Mouse (Mus musculus) layer of hippocampus, adult 18-20 months (tissue): ENCODE data around the gene Ube2l6. TPM values are rescaled to one million over a fixed set of nuclear protein-coding genes. Genes with fewer than 3 reads are reported as not detected.
"Not testable (repeated sequence)": the region's sequence is repeated elsewhere in the genome, so short reads cannot be mapped to it uniquely, and the experiment has no call there.

Experiments used
- DNase-seq, 2 experiments: peaks; one replicate each; pipeline ENCODE4 v3.0.0; 2022; ENCODE audit warnings: low spot score in 2 of 2
- total RNA-seq, 2 experiments: library from RNA; stranded (reverse); gene quantifications; 2 replicates each; pipeline ENCODE4 v1.2.3; 2021

Gene Ube2l6
- total RNA-seq, 2 experiments from 2014 or later, result 4.8 to 5.9 TPM

DNA sequence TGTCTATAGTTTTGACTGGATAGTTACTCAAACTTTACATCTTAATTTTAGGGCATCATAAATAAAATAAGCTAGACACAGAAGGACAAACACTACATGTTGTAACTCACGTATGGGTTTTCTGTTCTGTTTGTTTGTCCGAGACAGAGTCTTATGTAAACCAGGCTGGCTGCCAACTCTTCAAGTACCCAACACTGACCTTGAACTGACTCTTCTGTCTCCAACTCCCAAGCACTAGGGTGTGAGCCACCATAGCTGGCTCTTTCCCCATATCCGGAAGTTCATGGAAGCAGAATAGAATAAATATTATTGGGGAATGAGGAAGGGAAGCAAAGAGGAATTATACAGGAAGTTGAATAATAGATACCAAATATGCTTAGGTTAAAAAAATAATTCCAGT is 6.1 kb upstream of the Ube2l6 start:
- no peak for DNase-seq

DNA sequence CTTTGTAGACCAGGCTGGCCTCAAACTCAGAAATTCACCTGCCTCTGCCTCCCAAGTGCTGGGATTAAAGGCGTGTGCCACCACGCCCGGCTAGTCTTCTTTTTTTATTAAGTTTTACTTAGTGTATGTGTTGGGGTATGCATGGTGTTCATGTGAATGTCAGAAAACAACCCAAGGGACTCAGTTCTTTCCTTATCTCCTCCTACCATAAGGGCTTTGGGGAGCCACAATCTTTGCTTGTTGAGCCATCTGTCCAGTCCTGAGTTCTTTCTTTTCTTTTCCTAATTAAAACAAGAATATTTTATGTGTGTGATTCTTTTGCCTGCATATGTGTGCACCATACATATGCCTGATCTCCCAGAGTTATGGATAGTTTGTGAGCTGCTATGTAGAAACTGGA is 5.5 kb upstream of the Ube2l6 start:
- no peak for DNase-seq

GRCm38 (mm10) chr2:84793871-84794270 is 4.8 kb upstream of the Ube2l6 start:
- DNase-seq, result no peak

GRCm38 (mm10) chr2:84797833-84798492 is 665 bp upstream of the Ube2l6 start:
- DNase-seq, result peak; percentile 73 to 94

- DNase-seq, result peak; percentile 51 to 85
These were observed 473 bp downstream of the Ube2l6 start for GRCm38 (mm10) chr2:84799041-84799561.

DNA sequence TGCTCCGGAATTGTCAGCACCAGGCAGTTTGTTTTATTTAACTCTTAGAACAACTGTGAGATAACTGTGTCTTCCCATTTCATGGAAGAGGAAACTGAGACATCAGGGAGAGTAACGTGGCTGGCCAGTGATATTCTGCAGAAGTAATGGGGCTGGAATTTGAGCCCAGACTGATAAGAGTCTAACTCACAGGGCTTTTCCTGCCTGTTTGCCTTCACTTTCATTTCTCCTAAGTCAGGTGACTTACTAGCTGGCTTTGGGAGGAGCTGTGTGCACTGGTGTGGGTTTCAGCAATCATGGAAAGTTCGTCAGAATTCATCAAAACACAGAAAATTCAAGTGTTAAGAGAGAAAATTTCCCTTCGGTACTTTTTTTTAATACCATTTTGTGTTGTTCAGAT is 1.7 kb downstream of the Ube2l6 start:
- DNase-seq, result no peak

GRCm38 (mm10) chr2:84801223-84801622 is 2.6 kb downstream of the Ube2l6 start:
- not testable (repeated sequence) for DNase-seq

DNA sequence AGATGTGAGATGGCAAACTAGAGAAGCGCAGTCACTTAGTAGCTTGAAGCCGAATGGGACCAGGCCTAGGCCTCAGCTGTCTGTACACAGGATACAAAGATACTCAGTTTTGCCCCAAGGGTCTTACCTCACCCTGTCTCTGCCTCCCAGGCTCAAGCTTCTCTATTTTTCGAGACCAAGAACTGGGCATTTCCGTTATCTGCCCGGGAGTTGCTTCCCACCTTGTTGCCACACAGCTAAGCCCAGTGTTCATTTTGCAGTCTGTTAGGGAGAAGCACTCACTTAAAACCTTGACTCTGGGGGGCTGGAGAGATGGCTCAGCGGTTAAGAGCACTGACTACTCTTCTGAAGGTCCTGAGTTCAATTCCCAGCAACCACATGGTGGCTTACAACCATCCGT is 5.3 kb downstream of the Ube2l6 start:
- no peak for DNase-seq

- no peak for DNase-seq
These were observed 7.9 kb downstream of the Ube2l6 start for GRCm38 (mm10) chr2:84806546-84806945.

DNA sequence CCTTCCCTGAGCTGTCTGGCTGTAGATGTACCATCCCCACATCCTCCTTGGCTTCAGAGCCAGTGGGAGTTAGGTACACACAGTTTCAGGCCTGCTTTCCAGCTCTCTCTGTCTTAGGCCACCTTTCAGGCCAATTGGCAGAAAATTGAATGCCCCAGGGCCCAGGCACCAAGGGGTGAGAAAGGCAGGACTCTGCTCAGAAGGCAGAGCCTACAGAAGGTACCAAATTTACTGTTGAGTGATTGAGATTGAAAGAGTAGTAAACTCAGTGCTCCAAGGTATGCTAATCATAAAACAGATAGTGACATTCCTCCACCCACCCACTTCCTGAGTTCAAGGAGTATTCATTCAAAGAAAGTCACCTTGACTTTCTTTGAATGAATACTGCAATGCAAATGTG is 10.7 kb downstream of the Ube2l6 start:
- DNase-seq, result no peak

DNA sequence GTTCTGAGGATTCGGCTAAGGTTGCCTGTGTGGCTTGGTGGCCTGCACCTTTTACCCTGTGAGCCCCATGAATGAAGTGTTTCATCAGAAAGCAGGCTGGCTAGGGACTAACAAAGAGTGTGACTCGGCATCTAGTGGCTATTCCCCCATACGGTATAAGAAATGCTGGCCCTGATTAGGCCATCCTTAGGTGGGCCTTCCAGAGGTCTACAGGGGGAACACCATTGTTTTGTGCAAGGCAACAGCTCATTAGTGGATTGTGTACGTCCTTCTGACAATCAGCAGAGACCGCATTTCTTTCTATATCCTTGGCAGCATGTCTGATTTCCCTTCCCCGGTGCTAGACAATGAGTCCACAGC is 11.9 kb downstream of the Ube2l6 start:
- DNase-seq, result no peak

- peak; percentile 75 to 92 for DNase-seq
These were observed 12.4 kb downstream of the Ube2l6 start for GRCm38 (mm10) chr2:84810886-84811577.

DNA sequence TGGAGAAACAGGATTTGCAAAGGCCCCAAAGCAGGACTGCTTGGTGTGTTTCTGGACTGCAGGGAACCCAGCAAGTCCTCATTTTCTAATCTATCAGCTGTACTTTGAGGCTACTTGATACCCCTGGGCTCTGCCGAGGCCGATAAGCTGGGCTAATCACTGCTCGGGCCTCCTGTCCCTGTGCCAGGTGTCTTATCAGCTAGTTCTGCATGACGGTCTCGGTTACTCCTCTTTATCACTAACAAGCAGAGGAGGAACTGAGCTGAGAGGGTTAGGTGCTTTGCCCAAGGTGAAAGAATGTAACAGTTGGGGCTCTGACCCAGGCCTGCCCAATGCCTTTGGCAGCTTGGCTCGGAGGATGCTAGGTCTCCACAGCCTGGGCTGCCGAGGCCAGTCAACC is 13.3 kb downstream of the Ube2l6 start:
- no peak for DNase-seq

GRCm38 (mm10) chr2:84812676-84813075 is 14.0 kb downstream of the Ube2l6 start:
- no peak for DNase-seq

DNA sequence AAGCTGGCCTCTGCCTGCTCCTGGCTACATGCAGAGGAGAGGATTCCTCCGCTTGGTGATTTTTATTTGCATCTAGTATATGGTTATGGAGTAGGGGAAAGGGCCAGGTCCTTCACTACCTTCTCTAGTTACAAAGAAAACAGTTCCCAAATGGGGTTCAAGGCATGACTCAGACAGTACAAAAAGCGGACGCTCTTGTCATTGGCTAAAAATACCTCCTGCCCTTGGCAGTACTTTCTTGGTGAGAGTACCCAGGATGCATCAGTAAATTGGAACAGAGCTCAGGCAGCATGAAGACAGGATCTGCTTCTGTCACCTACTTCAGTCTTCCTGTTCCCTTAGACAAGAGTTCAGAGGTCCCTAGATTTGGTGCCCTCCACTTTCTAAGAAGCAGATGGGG is 21.2 kb downstream of the Ube2l6 start:
- peak in 1 of 2 experiments; percentile 38 for DNase-seq

GRCm38 (mm10) chr2:84822552-84822951 is 23.9 kb downstream of the Ube2l6 start, which contains the start of gene Smtnl1:
Gene Smtnl1, minus strand, starts transcription at chr2:84822652.
- no peak for DNase-seq

GRCm38 (mm10) chr2:84823237-84823636 is 24.6 kb downstream of the Ube2l6 start:
- DNase-seq, result peak in 1 of 2 experiments; percentile 37

DNA sequence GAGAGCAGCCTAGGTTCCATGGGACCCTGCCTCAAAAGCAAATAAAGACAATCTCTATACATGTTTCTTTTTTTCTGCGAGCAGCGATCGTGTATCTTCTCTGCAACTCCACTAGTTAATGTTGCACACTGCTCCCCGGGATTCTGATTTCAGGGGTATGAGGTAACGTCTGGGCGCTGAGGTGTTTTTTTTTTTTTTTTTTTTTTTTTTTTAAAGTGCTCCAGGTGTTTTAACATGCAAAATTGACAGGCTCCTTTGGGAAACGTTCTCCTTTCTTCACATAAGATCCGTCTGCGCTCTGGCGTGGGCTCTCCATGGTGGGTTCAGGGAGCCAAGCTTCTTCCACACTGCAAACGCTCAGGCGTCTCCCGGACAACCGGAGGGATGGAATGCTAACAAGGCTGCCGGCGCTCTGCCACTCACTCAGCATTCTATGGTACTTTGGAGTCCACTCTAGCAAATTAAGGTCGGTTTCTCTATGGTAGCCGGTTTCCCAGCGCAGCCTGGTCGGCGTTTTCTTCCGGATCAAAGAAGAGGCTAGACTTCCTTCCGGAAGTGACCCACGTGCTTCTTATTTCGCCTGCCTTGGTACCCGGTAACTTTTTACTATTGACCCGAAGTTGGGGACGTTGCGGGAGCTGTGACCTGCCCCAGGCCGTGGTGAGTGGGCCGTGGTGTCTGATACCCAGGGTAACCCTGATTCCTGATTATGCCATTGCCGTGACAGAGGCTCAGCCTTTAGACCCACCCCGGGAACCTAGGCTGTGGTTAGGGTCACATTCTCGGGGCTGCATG is 28.1 kb downstream of the Ube2l6 start, which contains the start of gene Timm10:
Gene Timm10, plus strand, starts transcription at position 510 of the 795 bp plus-strand sequence.
- peak; percentile 86 to 96 for DNase-seq

- DNase-seq, result no peak
These were observed 28.8 kb downstream of the Ube2l6 start for GRCm38 (mm10) chr2:84827283-84827920.

- peak; percentile 81 to 94 for DNase-seq
These were observed 33.2 kb downstream of the Ube2l6 start for GRCm38 (mm10) chr2:84831666-84832391.

GRCm38 (mm10) chr2:84837107-84837506 is 38.5 kb downstream of the Ube2l6 start:
- no peak for DNase-seq
